Mouse (Mus musculus) MEL (cell line): ENCODE data around the gene Atrnl1. TPM values are rescaled to one million over a fixed set of nuclear protein-coding genes. Genes with fewer than 3 reads are reported as not detected.

Source experiments
- DNase-seq: peaks from one replicate; pipeline ENCODE4 v3.0.0; 2011; ENCODE audit warnings: low read depth, low spot score
- H3K27ac ChIP-seq: 2 replicates; pipeline ENCODE4 v1.5.1; 2012; ENCODE audit warnings: low read depth, mild to moderate bottlenecking, control low read depth, low read length, moderate library complexity; ENCODE audit not compliant: control insufficient read depth
- H3K27me3 ChIP-seq, 2 experiments: fragments of 150-350 bp in 1 of 2; sonication (generic) in 1 of 2; 2 replicates each; pipeline ENCODE4 v1.6.1; 2012; ENCODE audit warnings: low read length in 2 of 2, mild to moderate bottlenecking in 2 of 2, improper control_type of control experiment in 1 of 2, moderate library complexity in 1 of 2; ENCODE audit not compliant: insufficient read depth in 2 of 2, control insufficient read depth in 1 of 2
- H3K36me3 ChIP-seq, 2 experiments: 2 replicates each; pipeline ENCODE4 v1.6.1; 2012 to 2014; ENCODE audit warnings: low read length in 2 of 2, improper control_type of control experiment in 1 of 2, inconsistent platforms in 1 of 2, mild to moderate bottlenecking in 1 of 2; ENCODE audit not compliant: insufficient read depth in 2 of 2, control insufficient read depth in 1 of 2
- H3K4me1 ChIP-seq, 2 experiments: fragments of 150-350 bp in 1 of 2; sonication (generic) in 1 of 2; 2 replicates each; pipeline ENCODE4 v1.6.1; 2012; ENCODE audit warnings: low read length in 2 of 2, improper control_type of control experiment in 1 of 2, mild to moderate bottlenecking in 1 of 2; ENCODE audit not compliant: insufficient read depth in 2 of 2, control insufficient read depth in 1 of 2
- H3K4me3 ChIP-seq, 2 experiments: fragments of 150-350 bp in 1 of 2; sonication (generic) in 1 of 2; 2 replicates each; pipeline ENCODE4 v1.5.1; 2012; ENCODE audit warnings: low read depth in 2 of 2, low read length in 2 of 2, mild to moderate bottlenecking in 2 of 2, moderate library complexity in 2 of 2, control low read depth in 1 of 2, improper control_type of control experiment in 1 of 2; ENCODE audit not compliant: control insufficient read depth in 1 of 2, insufficient read depth in 1 of 2
- H3K79me2 ChIP-seq: 2 replicates; pipeline ENCODE4 v1.6.1; 2012; ENCODE audit warnings: mild to moderate bottlenecking, low read length, moderate library complexity; ENCODE audit not compliant: control insufficient read depth, poor library complexity, insufficient read depth
- H3K9ac ChIP-seq: 2 replicates; pipeline ENCODE4 v1.6.1; 2012; ENCODE audit warnings: low read depth, mild to moderate bottlenecking, control low read depth, low read length, moderate library complexity; ENCODE audit not compliant: control insufficient read depth, poor library complexity, severe bottlenecking
- H3K9me3 ChIP-seq: fragments of 150-350 bp; sonication (generic); replicated peaks from 2 replicates; pipeline ENCODE4 v1.6.1; 2012; ENCODE audit warnings: mild to moderate bottlenecking, low read length, improper control_type of control experiment, moderate library complexity; ENCODE audit not compliant: insufficient read depth
- BHLHE40 ChIP-seq: IDR thresholded peaks from 2 replicates; pipeline ENCODE4 v1.6.1; 2012; ENCODE audit warnings: low read depth, mild to moderate bottlenecking, inconsistent platforms, low read length, improper control_type of control experiment, borderline replicate concordance
- CHD1 ChIP-seq: IDR thresholded peaks from 2 replicates; pipeline ENCODE4 v1.6.1; 2012; ENCODE audit warnings: low read depth, mild to moderate bottlenecking, inconsistent platforms, low read length, improper control_type of control experiment
- CHD2 ChIP-seq: IDR thresholded peaks from 2 replicates; pipeline ENCODE4 v1.6.1; 2011; ENCODE audit warnings: low read length, improper control_type of control experiment
- CTCF ChIP-seq, 3 experiments: IDR thresholded peaks in 2 of 3; conservative IDR thresholded peaks in 1 of 3; 2 replicates each; pipeline ENCODE4 v1.5.1; 2011 to 2012; ENCODE audit warnings: low read length in 3 of 3, low read depth in 2 of 3, mild to moderate bottlenecking in 2 of 3, improper control_type of control experiment in 1 of 3, inconsistent platforms in 1 of 3, mixed read lengths in 1 of 3, moderate library complexity in 1 of 3; ENCODE audit not compliant: control insufficient read depth in 1 of 3, insufficient read depth in 1 of 3, poor library complexity in 1 of 3, severe bottlenecking in 1 of 3
- E2F4 ChIP-seq: IDR thresholded peaks from 2 replicates; pipeline ENCODE4 v1.6.1; 2011; ENCODE audit warnings: low read depth, low read length, improper control_type of control experiment, borderline replicate concordance
- ETS1 ChIP-seq: IDR thresholded peaks from 2 replicates; pipeline ENCODE4 v1.6.1; 2012; ENCODE audit warnings: low read depth, mild to moderate bottlenecking, inconsistent platforms, low read length, improper control_type of control experiment, moderate library complexity
- GABPA ChIP-seq: IDR thresholded peaks from 2 replicates; pipeline ENCODE4 v1.6.1; 2012; ENCODE audit warnings: low read depth, mild to moderate bottlenecking, inconsistent platforms, low read length, improper control_type of control experiment, moderate library complexity
- GATA1 ChIP-seq: IDR thresholded peaks from 2 replicates; pipeline ENCODE4 v1.6.1; 2011; ENCODE audit warnings: low read depth, low read length, improper control_type of control experiment
- HCFC1 ChIP-seq: IDR thresholded peaks from 2 replicates; pipeline ENCODE4 v1.6.1; 2012; ENCODE audit warnings: low read depth, mild to moderate bottlenecking, inconsistent platforms, low read length, improper control_type of control experiment, moderate library complexity
- JUND ChIP-seq: IDR thresholded peaks from 2 replicates; pipeline ENCODE4 v1.6.1; 2011; ENCODE audit warnings: low read depth, mild to moderate bottlenecking, improper control_type of control experiment, low read length
- KAT2A ChIP-seq: conservative IDR thresholded peaks from 2 replicates; pipeline ENCODE4 v1.6.1; 2012; ENCODE audit warnings: low read depth, low read length, improper control_type of control experiment, inconsistent platforms
- MAX ChIP-seq: IDR thresholded peaks from 2 replicates; pipeline ENCODE4 v1.6.1; 2011; ENCODE audit warnings: low read length, improper control_type of control experiment
- MYB ChIP-seq: IDR thresholded peaks from 2 replicates; pipeline ENCODE4 v1.6.1; 2011; ENCODE audit warnings: mild to moderate bottlenecking, low read depth, low read length, improper control_type of control experiment
- NELFE ChIP-seq: IDR thresholded peaks from 2 replicates; pipeline ENCODE4 v1.6.1; 2011; ENCODE audit warnings: low read depth, low read length, improper control_type of control experiment
- POLR2A ChIP-seq, 2 experiments: IDR thresholded peaks; 2 replicates each; pipeline ENCODE4 v1.6.1; 2011 to 2012; ENCODE audit warnings: low read length in 2 of 2, mild to moderate bottlenecking in 2 of 2, control low read depth in 1 of 2, improper control_type of control experiment in 1 of 2, low read depth in 1 of 2, moderate library complexity in 1 of 2; ENCODE audit not compliant: control insufficient read depth in 1 of 2, insufficient read depth in 1 of 2, poor library complexity in 1 of 2
- RCOR1 ChIP-seq: IDR thresholded peaks from 2 replicates; pipeline ENCODE4 v1.6.1; 2012; ENCODE audit warnings: low read depth, mild to moderate bottlenecking, inconsistent platforms, low read length, improper control_type of control experiment
- TBP ChIP-seq: IDR thresholded peaks from 2 replicates; pipeline ENCODE4 v1.8.0; 2011; ENCODE audit warnings: low read depth, low read length, improper control_type of control experiment
- TCF12 ChIP-seq: IDR thresholded peaks from 2 replicates; pipeline ENCODE4 v1.6.1; 2014; ENCODE audit warnings: low read depth, mild to moderate bottlenecking, inconsistent platforms, low read length, improper control_type of control experiment, moderate library complexity
- UBTF ChIP-seq: IDR thresholded peaks from 2 replicates; pipeline ENCODE4 v1.6.1; 2012; ENCODE audit warnings: low read depth, mild to moderate bottlenecking, inconsistent platforms, low read length, improper control_type of control experiment, moderate library complexity, borderline replicate concordance; ENCODE audit not compliant: insufficient read depth
- USF2 ChIP-seq, 2 experiments: IDR thresholded peaks; 2 replicates each; pipeline ENCODE4 v1.6.1; 2011 to 2012; ENCODE audit warnings: improper control_type of control experiment in 2 of 2, low read length in 2 of 2, borderline replicate concordance in 1 of 2, inconsistent platforms in 1 of 2, low read depth in 1 of 2, mild to moderate bottlenecking in 1 of 2; ENCODE audit not compliant: insufficient read depth in 1 of 2
- ZC3H11A ChIP-seq: IDR thresholded peaks from 2 replicates; pipeline ENCODE4 v1.6.1; 2012; ENCODE audit warnings: low read depth, mild to moderate bottlenecking, inconsistent platforms, low read length, improper control_type of control experiment
- polyA plus RNA-seq, 2 experiments: library from polyadenylated mRNA; stranded (reverse) in 1 of 2; unstranded in 1 of 2; fragments of >175 nt in 1 of 2; fragments of >200 nt in 1 of 2; gene quantifications; 2 replicates each; pipeline versions ENCODE4 v1.2.1 to v1.2.4; 2012; ENCODE audit warnings: low replicate concordance in 2 of 2, low read depth in 1 of 2; ENCODE audit not compliant: insufficient read length in 2 of 2, insufficient read depth in 1 of 2, missing spikeins in 1 of 2
- total RNA-seq: library from RNA; depleted of rRNA; stranded (reverse); fragments of 300-350 nt; gene quantifications from 2 replicates; pipeline ENCODE4 v1.2.3, GENCODE M21; 2012

Atrnl1 gene
- total and polyA plus RNA-seq, 3 experiments: 6.4 to 8.2 TPM; not detected in 1

GRCm38 (mm10) chr19:57941529-57941928, 330.7 kb downstream of the Atrnl1 start:
- TF ChIP-seq ZC3H11A: no peak
- TF ChIP-seq GATA1: no peak
- TF ChIP-seq MAX: no peak
- no peak for TF ChIP-seq MYB
- no peak for TF ChIP-seq JUND
- TF ChIP-seq CHD1: no peak
- no peak for TF ChIP-seq GABPA
- no peak for TF ChIP-seq BHLHE40
- no peak for TF ChIP-seq USF2 (IDR thresholded peaks at IDR 0.05; ENCODE audit: borderline replicate concordance in 1 of 2, insufficient read depth in 1 of 2, low read depth in 1 of 2, low read length in 2 of 2)
- Histone ChIP-seq H3K27ac (no peak overlapping the region), H3K4me3 (no peak overlapping the region)

GRCm38 (mm10) chr19:57942281-57942680, 331.4 kb downstream of the Atrnl1 start:
- no peak for DNase-seq
- H3K36me3 ChIP-seq: no peaks in the 10 kb centered on the region
- no peaks in the 10 kb centered on the region for H3K27me3 ChIP-seq
- no peaks in the 10 kb centered on the region; a peak in 1 of 4 replicates for H3K4me1 ChIP-seq
- no peaks in the 10 kb centered on the region for H3K79me2 ChIP-seq
- no peak overlapping the region for H3K4me3 ChIP-seq
- no peak overlapping the region for H3K27ac ChIP-seq
- TF ChIP-seq CHD1 (no peak), GABPA (no peak), TCF12 (no peak), RCOR1 (no peak)
- no peak overlapping the region for H3K9ac ChIP-seq
- H3K9me3 ChIP-seq: no peaks in the 10 kb centered on the region

More at GRCm38 (mm10) chr19:57941529-57941928, 330.7 kb downstream of the Atrnl1 start:
- peak; percentile 50 for DNase-seq
- Histone ChIP-seq H3K79me2 (no peaks in the 10 kb centered on the region), H3K4me1 (no peaks in the 10 kb centered on the region; a peak in 1 of 4 replicates), H3K27me3 (no peaks in the 10 kb centered on the region), H3K9ac (no peak overlapping the region), H3K36me3 (no peaks in the 10 kb centered on the region), H3K9me3 (no peaks in the 10 kb centered on the region)

GRCm38 (mm10) chr19:57943308-57943707, 332.5 kb downstream of the Atrnl1 start:
- no peak overlapping the region for H3K4me3 ChIP-seq
- no peak for TF ChIP-seq ETS1
- TF ChIP-seq TBP: no peak
- no peak for TF ChIP-seq RCOR1
- TF ChIP-seq POLR2A (IDR thresholded peaks at IDR 0.05; ENCODE audit: control insufficient read depth in 1 of 2, insufficient read depth in 1 of 2, low read depth in 1 of 2, low read length in 2 of 2, poor library complexity in 1 of 2): no peak
- no peak for TF ChIP-seq HCFC1
- no peak for TF ChIP-seq CTCF (IDR thresholded peaks at IDR 0.05 in 2 of 3, conservative IDR thresholded peaks at IDR 0.05 in 1 of 3; ENCODE audit: control insufficient read depth in 1 of 3, insufficient read depth in 1 of 3, low read depth in 2 of 3, low read length in 3 of 3, poor library complexity in 1 of 3, severe bottlenecking in 1 of 3)
- no peak for TF ChIP-seq NELFE
- no peak for TF ChIP-seq KAT2A
- no peak for TF ChIP-seq UBTF
- TF ChIP-seq CHD2: no peak
- TF ChIP-seq E2F4: no peak
- TF ChIP-seq BHLHE40: no peak
- no peak for TF ChIP-seq ZC3H11A
- no peak for TF ChIP-seq JUND
- TF ChIP-seq CHD1: no peak

More at GRCm38 (mm10) chr19:57943308-57943707, 332.5 kb downstream of the Atrnl1 start:
- Histone ChIP-seq H3K27me3 (no peaks in the 10 kb centered on the region), H3K4me1 (peaks cover 0 to 3% of the 10 kb centered on the region in 2 experiments; a peak in 2 of 4 replicates), H3K36me3 (no peaks in the 10 kb centered on the region), H3K9ac (no peak overlapping the region), H3K79me2 (no peaks in the 10 kb centered on the region), H3K27ac (no peak overlapping the region), H3K9me3 (no peaks in the 10 kb centered on the region)
- no peak for DNase-seq
